Mouse (Mus musculus): ENCODE measurements around the gene Ndufa4l2. TPM values are rescaled to one million over a fixed set of nuclear protein-coding genes. Genes with fewer than 3 reads are reported as not detected.

Ndufa4l2 gene
- total and polyA plus RNA-seq, 2 experiments, result 0.09 to 4.4 TPM

DNA sequence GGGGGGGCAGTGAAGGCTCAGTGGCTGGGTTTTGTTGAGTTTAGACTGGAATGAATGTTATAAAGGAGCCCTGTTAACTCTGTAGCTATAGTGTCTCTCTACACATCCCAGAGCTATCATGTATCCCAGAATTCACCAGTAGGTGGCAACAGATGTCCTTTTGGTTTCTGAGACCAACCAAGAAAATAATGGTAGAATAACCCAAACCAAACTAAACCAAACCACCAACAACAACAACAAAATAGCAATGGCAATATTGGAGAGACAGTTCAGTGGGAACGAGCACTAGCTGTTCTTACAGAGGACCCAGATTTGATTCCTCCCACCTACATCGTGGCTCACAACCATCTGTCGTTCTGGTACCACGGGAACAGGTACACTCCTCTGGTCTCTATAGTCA is 35.6 kb upstream of the Ndufa4l2 start:
- Histone ChIP-seq H3K4me3 (ENCODE audit: insufficient read depth, low read depth, low read length) (no peak overlapping the region), H3K9ac (ENCODE audit: low read depth, low read length) (no peak overlapping the region), H3K27ac (replicated peaks; ENCODE audit: insufficient read depth, low read depth, low read length) (no peak overlapping the region), H3K79me2 (ENCODE audit: control insufficient read depth, insufficient read depth, low read length) (no peaks in the 10 kb centered on the region), H3K36me3 (ENCODE audit: control insufficient read depth, insufficient read depth, low read length) (peaks cover 26% of the 10 kb centered on the region), H3K27me3 (ENCODE audit: control insufficient read depth, insufficient read depth, low read length) (no peaks in the 10 kb centered on the region), H3K4me1 (ENCODE audit: control insufficient read depth, insufficient read depth, low read length) (no peaks in the 10 kb centered on the region)
- peak; percentile 30 for DNase-seq (ENCODE audit: extremely low read depth, low read depth, low spot score)
- WGBS, result 97% methylated on average over 4 of the region's 4 CpGs
- no peak for TF ChIP-seq POLR2A (IDR thresholded peaks at IDR 0.05; ENCODE audit: extremely low read depth, insufficient read depth, low read length)

DNA sequence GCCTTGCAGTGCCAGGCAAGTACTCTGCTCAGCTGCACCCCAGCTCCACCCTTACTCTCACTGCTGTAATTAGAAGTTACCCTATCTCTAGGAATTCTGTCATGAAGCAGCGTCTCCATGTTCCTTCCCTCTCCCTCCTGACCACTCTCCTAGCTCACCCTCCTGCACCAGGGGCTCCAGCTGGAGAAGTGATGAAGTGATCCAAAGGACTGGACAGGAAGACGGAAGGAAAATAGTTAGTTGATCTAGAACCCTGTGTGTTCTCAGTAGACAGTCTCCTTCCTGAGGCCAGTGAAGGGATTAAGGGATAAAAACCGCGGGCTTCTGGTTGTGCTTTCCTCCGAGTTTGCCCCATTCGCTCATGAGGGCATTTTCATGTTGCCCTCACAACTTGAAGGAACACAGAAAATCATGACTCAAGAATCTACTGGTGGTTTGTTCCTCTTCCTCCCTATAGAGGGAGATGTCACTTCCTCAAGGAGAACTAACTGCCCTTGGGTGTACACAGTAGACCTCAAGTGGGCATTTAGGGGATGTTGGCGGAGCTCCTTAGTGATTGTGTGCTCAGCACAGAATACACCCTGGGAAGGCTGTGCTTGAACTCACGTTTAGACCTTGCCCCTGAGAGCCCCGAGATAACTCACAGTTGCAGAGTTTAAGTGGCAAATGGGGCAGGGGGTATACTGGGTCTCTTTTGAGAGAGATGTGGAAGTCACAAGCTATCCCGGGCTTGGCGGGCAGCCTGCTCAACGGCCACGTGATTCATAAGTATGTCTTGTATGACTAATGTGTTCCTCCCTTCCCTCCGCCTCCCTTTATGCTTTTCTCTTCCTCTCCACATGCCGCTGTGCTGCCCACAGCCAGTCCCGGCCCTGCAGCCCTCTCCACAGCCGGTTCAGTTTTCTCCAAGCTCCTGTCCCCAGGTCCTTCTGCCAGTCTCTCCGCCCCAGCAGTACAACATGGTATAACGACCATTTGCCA is 33.6 kb upstream of the Ndufa4l2 start:
- Histone ChIP-seq H3K27me3 (ENCODE audit: control insufficient read depth, insufficient read depth, low read length) (no peaks in the 10 kb centered on the region), H3K79me2 (ENCODE audit: control insufficient read depth, insufficient read depth, low read length) (no peaks in the 10 kb centered on the region), H3K36me3 (ENCODE audit: control insufficient read depth, insufficient read depth, low read length) (peaks cover 17% of the 10 kb centered on the region), H3K4me1 (ENCODE audit: control insufficient read depth, insufficient read depth, low read length) (no peaks in the 10 kb centered on the region), H3K27ac (replicated peaks; ENCODE audit: insufficient read depth, low read depth, low read length) (peak overlapping the region; percentile 6; the same call in 1 of the 2 replicates), H3K4me3 (ENCODE audit: insufficient read depth, low read depth, low read length) (no peak overlapping the region), H3K9ac (ENCODE audit: low read depth, low read length) (no peak overlapping the region)
- WGBS, result 84% methylated on average over 19 of the region's 19 CpGs
- TF ChIP-seq POLR2A (IDR thresholded peaks at IDR 0.05; ENCODE audit: extremely low read depth, insufficient read depth, low read length) (no peak), CTCF (IDR thresholded peaks at IDR 0.05; ENCODE audit: low read depth, low read length) (no peak)
- peak; percentile 32 for DNase-seq (ENCODE audit: extremely low read depth, low read depth, low spot score)

DNA sequence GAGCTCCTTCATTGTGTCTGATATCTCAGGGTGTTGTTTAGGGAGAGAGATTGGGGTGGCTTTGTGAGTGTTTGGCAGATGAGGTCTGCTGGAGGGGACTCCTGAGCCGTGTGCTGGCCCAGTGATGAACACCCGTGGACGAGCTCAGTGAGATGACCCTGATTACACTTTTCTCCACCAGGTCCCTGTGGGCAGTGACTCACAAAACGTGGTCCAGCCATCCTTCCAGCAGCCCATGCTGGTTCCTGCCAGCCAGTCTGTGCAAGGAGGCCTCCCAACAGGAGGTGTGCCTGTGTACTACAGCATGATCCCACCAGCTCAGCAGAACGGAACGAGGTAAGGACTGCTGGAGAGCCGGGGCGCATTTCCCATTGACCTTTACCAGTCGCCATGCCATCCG is 29.5 kb upstream of the Ndufa4l2 start:
- 91% methylated on average over 10 of the region's 10 CpGs for WGBS
- H3K4me3 ChIP-seq (ENCODE audit: insufficient read depth, low read depth, low read length), result no peak overlapping the region
- no peak overlapping the region for H3K9ac ChIP-seq (ENCODE audit: low read depth, low read length)
- no peak for TF ChIP-seq POLR2A (IDR thresholded peaks at IDR 0.05; ENCODE audit: extremely low read depth, insufficient read depth, low read length)
- no peak for TF ChIP-seq CTCF (IDR thresholded peaks at IDR 0.05; ENCODE audit: low read depth, low read length)
- no peak overlapping the region for H3K27ac ChIP-seq (replicated peaks; ENCODE audit: insufficient read depth, low read depth, low read length)
- H3K79me2 ChIP-seq (ENCODE audit: control insufficient read depth, insufficient read depth, low read length), result no peaks in the 10 kb centered on the region
- H3K36me3 ChIP-seq (ENCODE audit: control insufficient read depth, insufficient read depth, low read length), result peaks cover 32% of the 10 kb centered on the region
- DNase-seq (ENCODE audit: extremely low read depth, low read depth, low spot score), result no peak
- H3K4me1 ChIP-seq (ENCODE audit: control insufficient read depth, insufficient read depth, low read length), result no peaks in the 10 kb centered on the region
- no peaks in the 10 kb centered on the region for H3K27me3 ChIP-seq (ENCODE audit: control insufficient read depth, insufficient read depth, low read length)

DNA sequence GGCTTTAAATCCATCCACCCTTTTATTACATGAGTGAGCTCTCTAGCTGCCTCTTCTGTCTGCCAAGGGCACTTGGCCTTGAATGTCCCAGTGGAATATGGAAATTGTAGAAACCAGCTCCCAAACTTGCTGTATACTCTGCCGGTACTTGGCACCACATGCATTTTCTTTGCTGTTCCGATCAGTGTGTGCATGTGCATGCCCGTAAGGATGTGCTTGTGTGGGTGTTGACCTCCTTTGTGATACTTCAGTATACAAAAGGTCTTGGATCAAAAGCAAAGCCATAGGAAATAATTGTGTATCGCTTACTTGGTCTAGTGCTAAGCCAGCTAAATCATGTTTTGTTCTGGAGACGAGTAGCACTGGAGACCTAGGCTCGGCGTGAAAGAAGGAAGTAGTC is 25.9 kb upstream of the Ndufa4l2 start:
- WGBS, result 92% methylated on average over 7 of the region's 7 CpGs
- Histone ChIP-seq H3K4me3 (ENCODE audit: insufficient read depth, low read depth, low read length) (no peak overlapping the region), H3K36me3 (ENCODE audit: control insufficient read depth, insufficient read depth, low read length) (peaks cover 35% of the 10 kb centered on the region), H3K9ac (ENCODE audit: low read depth, low read length) (no peak overlapping the region), H3K4me1 (ENCODE audit: control insufficient read depth, insufficient read depth, low read length) (no peaks in the 10 kb centered on the region), H3K27ac (replicated peaks; ENCODE audit: insufficient read depth, low read depth, low read length) (no peak overlapping the region), H3K27me3 (ENCODE audit: control insufficient read depth, insufficient read depth, low read length) (no peaks in the 10 kb centered on the region), H3K79me2 (ENCODE audit: control insufficient read depth, insufficient read depth, low read length) (no peaks in the 10 kb centered on the region)
- TF ChIP-seq POLR2A (IDR thresholded peaks at IDR 0.05; ENCODE audit: extremely low read depth, insufficient read depth, low read length), result no peak
- no peak for TF ChIP-seq CTCF (IDR thresholded peaks at IDR 0.05; ENCODE audit: low read depth, low read length)
- DNase-seq (ENCODE audit: extremely low read depth, low read depth, low spot score), result no peak

DNA sequence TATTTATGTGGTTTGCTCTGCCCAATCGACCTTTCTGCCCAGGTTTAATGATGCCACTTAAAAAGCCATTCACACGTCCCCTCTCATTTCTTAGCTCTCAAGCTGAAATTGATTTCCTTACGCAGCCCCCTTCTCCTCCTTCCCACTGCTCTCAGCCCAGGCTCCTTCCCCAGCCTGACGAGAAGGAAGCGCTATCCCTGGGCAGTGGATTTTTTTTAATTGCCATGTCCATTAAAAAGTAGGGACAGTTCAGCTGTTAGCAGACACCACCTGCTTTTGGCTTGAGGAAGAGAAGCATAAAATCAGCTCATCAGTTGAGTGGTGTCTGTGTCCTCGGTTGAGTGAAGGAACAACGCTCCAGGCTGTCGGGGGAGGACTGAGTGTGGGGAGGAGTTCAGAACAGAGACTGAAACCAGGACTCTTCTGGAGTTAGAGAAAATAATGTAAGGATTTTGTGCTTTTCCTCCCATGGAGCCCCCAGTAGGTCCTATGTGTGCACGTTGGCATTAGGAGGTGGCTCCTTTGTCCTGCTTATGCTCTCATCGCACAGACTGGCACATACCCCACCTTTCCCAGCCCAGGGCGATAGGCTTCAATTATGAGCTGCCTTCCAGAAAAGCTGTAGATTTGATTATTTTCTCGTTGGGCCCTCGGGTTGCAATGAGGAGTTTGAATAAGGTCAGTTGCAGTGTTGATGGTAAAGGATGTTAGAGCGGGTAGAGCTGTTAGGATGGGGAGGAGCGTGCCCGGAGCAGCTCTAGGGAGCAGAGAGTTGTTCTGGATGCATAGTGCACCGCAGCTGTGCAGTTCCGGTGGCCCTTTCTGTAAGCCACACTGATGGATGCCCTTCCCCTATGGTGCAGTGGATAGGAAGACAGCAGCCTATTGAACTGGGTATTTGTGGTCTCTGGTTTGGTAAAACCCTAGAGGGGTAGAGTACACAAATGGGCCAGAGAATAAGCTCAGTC is 24.3 kb upstream of the Ndufa4l2 start:
- 94% methylated on average over 18 of the region's 18 CpGs for WGBS
- TF ChIP-seq CTCF (IDR thresholded peaks at IDR 0.05; ENCODE audit: low read depth, low read length), result no peak
- TF ChIP-seq POLR2A (IDR thresholded peaks at IDR 0.05; ENCODE audit: extremely low read depth, insufficient read depth, low read length), result no peak
- no peak overlapping the region for H3K4me3 ChIP-seq (ENCODE audit: insufficient read depth, low read depth, low read length)
- H3K27ac ChIP-seq (replicated peaks; ENCODE audit: insufficient read depth, low read depth, low read length), result no peak overlapping the region
- no peak overlapping the region for H3K9ac ChIP-seq (ENCODE audit: low read depth, low read length)
- H3K36me3 ChIP-seq (ENCODE audit: control insufficient read depth, insufficient read depth, low read length), result peaks cover 36% of the 10 kb centered on the region
- DNase-seq (ENCODE audit: extremely low read depth, low read depth, low spot score), result no peak
- H3K27me3 ChIP-seq (ENCODE audit: control insufficient read depth, insufficient read depth, low read length), result no peaks in the 10 kb centered on the region
- no peaks in the 10 kb centered on the region for H3K4me1 ChIP-seq (ENCODE audit: control insufficient read depth, insufficient read depth, low read length)
- H3K79me2 ChIP-seq (ENCODE audit: control insufficient read depth, insufficient read depth, low read length), result no peaks in the 10 kb centered on the region

All from liver, adult 2 months (tissue).